Mouse (Mus musculus) megakaryocyte, embryonic 14.5 days (primary cell): Measurements from ENCODE around the gene Rnpep.

Experiments
- FLI1 ChIP-seq: IDR thresholded peaks from 2 replicates; pipeline ENCODE4 v1.6.1; 2012; ENCODE audit warnings: low read length, inconsistent platforms, mixed read lengths
- GATA1 ChIP-seq: IDR thresholded peaks from 3 replicates; pipeline ENCODE4 v1.6.1; 2012; ENCODE audit warnings: mixed read lengths, low read length, inconsistent platforms, borderline replicate concordance

GRCm38 (mm10) chr1:135224147-135224546, 59.7 kb downstream of the Rnpep start:
- no peak for TF ChIP-seq GATA1
- TF ChIP-seq FLI1: no peak
